Mouse (Mus musculus): ENCODE data around the gene Senp7. TPM values are rescaled to one million over a fixed set of nuclear protein-coding genes. Genes with fewer than 3 reads are reported as not detected.
A peak's percentile ranks its signal among the peaks of the same experiment; 100 is the strongest.
"Not testable (repeated sequence)": the region's sequence is repeated elsewhere in the genome, so short reads cannot be mapped to it uniquely, and the experiment has no call there.

The Senp7 gene
- polyA plus RNA-seq, 1 experiment from 2014 or later = 26.4 TPM

GRCm38 (mm10) chr16:56062981-56063380, 14.8 kb downstream of the Senp7 start:
- 53% methylated on average over 11 of the region's 11 CpGs for WGBS
- H3K9ac ChIP-seq (ENCODE audit: low read depth, low read length) = no peak overlapping the region
- no peaks in the 10 kb centered on the region for H3K9me3 ChIP-seq (replicated peaks; ENCODE audit: low read length)
- H3K27ac ChIP-seq = no peak overlapping the region
- no peak for TF ChIP-seq CTCF (IDR thresholded peaks at IDR 0.05; ENCODE audit: low read depth)
- no peak for DNase-seq (ENCODE audit: low spot score)
- H3K27me3 ChIP-seq (ENCODE audit: insufficient read depth, low read length) = no peaks in the 10 kb centered on the region
- H3K4me2 ChIP-seq (ENCODE audit: low read length) = no peak overlapping the region
- no peak overlapping the region for H3K4me3 ChIP-seq (replicated peaks; ENCODE audit: low read depth, low read length)
- no peak for ATAC-seq (replicated peaks; ENCODE audit: low FRiP score, low read depth)
- H3K36me3 ChIP-seq (ENCODE audit: insufficient read depth, low read length) = no peaks in the 10 kb centered on the region
- H3K4me1 ChIP-seq (replicated peaks; ENCODE audit: insufficient read depth, low read length) = no peaks in the 10 kb centered on the region

- peak; percentile 87 for TF ChIP-seq CTCF (IDR thresholded peaks at IDR 0.05; ENCODE audit: low read depth)
- Histone ChIP-seq H3K4me1 (replicated peaks; ENCODE audit: insufficient read depth, low read length) (no peaks in the 10 kb centered on the region), H3K9me3 (replicated peaks; ENCODE audit: low read length) (no peaks in the 10 kb centered on the region), H3K27ac (no peak overlapping the region), H3K27me3 (ENCODE audit: insufficient read depth, low read length) (no peaks in the 10 kb centered on the region), H3K9ac (ENCODE audit: low read depth, low read length) (peak overlapping the region; percentile 46; the same call in 1 of the 2 replicates), H3K36me3 (ENCODE audit: insufficient read depth, low read length) (no peaks in the 10 kb centered on the region), H3K4me2 (ENCODE audit: low read length) (peak overlapping the region; percentile 60), H3K4me3 (replicated peaks; ENCODE audit: low read depth, low read length) (peak overlapping the region; percentile 40)
- WGBS = 7% methylated on average over 20 of the region's 20 CpGs
- ATAC-seq (replicated peaks; ENCODE audit: low FRiP score, low read depth) (peak; percentile 92), DNase-seq (ENCODE audit: low spot score) (peak; percentile 95)
Observed at GRCm38 (mm10) chr16:56064334-56064990, 16.3 kb downstream of the Senp7 start.

GRCm38 (mm10) chr16:56066113-56066512, 18.0 kb downstream of the Senp7 start:
- no peak for DNase-seq (ENCODE audit: low spot score)
- Histone ChIP-seq H3K4me1 (replicated peaks; ENCODE audit: insufficient read depth, low read length) (no peaks in the 10 kb centered on the region), H3K27me3 (ENCODE audit: insufficient read depth, low read length) (no peaks in the 10 kb centered on the region), H3K9ac (ENCODE audit: low read depth, low read length) (no peak overlapping the region), H3K4me2 (ENCODE audit: low read length) (no peak overlapping the region), H3K9me3 (replicated peaks; ENCODE audit: low read length) (no peaks in the 10 kb centered on the region), H3K36me3 (ENCODE audit: insufficient read depth, low read length) (no peaks in the 10 kb centered on the region), H3K27ac (no peak overlapping the region), H3K4me3 (replicated peaks; ENCODE audit: low read depth, low read length) (no peak overlapping the region)
- no peak for ATAC-seq (replicated peaks; ENCODE audit: low FRiP score, low read depth)
- TF ChIP-seq CTCF (IDR thresholded peaks at IDR 0.05; ENCODE audit: low read depth) = no peak
- WGBS = 48% methylated on average over 8 of the region's 8 CpGs

GRCm38 (mm10) chr16:56068523-56069070, 20.5 kb downstream of the Senp7 start:
- H3K4me3 ChIP-seq (replicated peaks; ENCODE audit: low read depth, low read length) = no peak overlapping the region
- no peak for DNase-seq (ENCODE audit: low spot score)
- no peak for ATAC-seq (replicated peaks; ENCODE audit: low FRiP score, low read depth)
- no peaks in the 10 kb centered on the region for H3K27me3 ChIP-seq (ENCODE audit: insufficient read depth, low read length)
- H3K9ac ChIP-seq (ENCODE audit: low read depth, low read length) = no peak overlapping the region
- 92% methylated on average over 6 of the region's 6 CpGs for WGBS
- H3K27ac ChIP-seq = no peak overlapping the region
- TF ChIP-seq CTCF (IDR thresholded peaks at IDR 0.05; ENCODE audit: low read depth) = no peak
- no peaks in the 10 kb centered on the region for H3K36me3 ChIP-seq (ENCODE audit: insufficient read depth, low read length)
- H3K9me3 ChIP-seq (replicated peaks; ENCODE audit: low read length) = no peaks in the 10 kb centered on the region
- no peak overlapping the region for H3K4me2 ChIP-seq (ENCODE audit: low read length)
- no peaks in the 10 kb centered on the region for H3K4me1 ChIP-seq (replicated peaks; ENCODE audit: insufficient read depth, low read length)

GRCm38 (mm10) chr16:56071317-56072232, 23.4 kb downstream of the Senp7 start:
- no peak overlapping the region for H3K4me2 ChIP-seq (ENCODE audit: low read length)
- no peaks in the 10 kb centered on the region for H3K36me3 ChIP-seq (ENCODE audit: insufficient read depth, low read length)
- WGBS = 50% methylated on average over 5 of the region's 5 CpGs
- no peaks in the 10 kb centered on the region for H3K27me3 ChIP-seq (ENCODE audit: insufficient read depth, low read length)
- H3K27ac ChIP-seq = no peak overlapping the region
- no peak overlapping the region for H3K9ac ChIP-seq (ENCODE audit: low read depth, low read length)
- DNase-seq (ENCODE audit: low spot score) (no peak), ATAC-seq (replicated peaks; ENCODE audit: low FRiP score, low read depth) (no peak)
- H3K4me1 ChIP-seq (replicated peaks; ENCODE audit: insufficient read depth, low read length) = no peaks in the 10 kb centered on the region; the same call in 1 of the 2 replicates
- no peaks in the 10 kb centered on the region for H3K9me3 ChIP-seq (replicated peaks; ENCODE audit: low read length)
- no peak overlapping the region for H3K4me3 ChIP-seq (replicated peaks; ENCODE audit: low read depth, low read length)
- TF ChIP-seq CTCF (IDR thresholded peaks at IDR 0.05; ENCODE audit: low read depth) = no peak

- H3K4me1 ChIP-seq (replicated peaks; ENCODE audit: insufficient read depth, low read length) = no peaks in the 10 kb centered on the region; the same call in 1 of the 2 replicates
- H3K4me2 ChIP-seq (ENCODE audit: low read length) = no peak overlapping the region
- no peaks in the 10 kb centered on the region for H3K36me3 ChIP-seq (ENCODE audit: insufficient read depth, low read length)
- no peaks in the 10 kb centered on the region for H3K9me3 ChIP-seq (replicated peaks; ENCODE audit: low read length)
- H3K9ac ChIP-seq (ENCODE audit: low read depth, low read length) = no peak overlapping the region
- no peak for TF ChIP-seq CTCF (IDR thresholded peaks at IDR 0.05; ENCODE audit: low read depth)
- no peak overlapping the region for H3K4me3 ChIP-seq (replicated peaks; ENCODE audit: low read depth, low read length)
- ATAC-seq (replicated peaks; ENCODE audit: low FRiP score, low read depth) (no peak), DNase-seq (ENCODE audit: low spot score) (peak; percentile 14)
- 54% methylated on average over 6 of the region's 6 CpGs for WGBS
- no peak overlapping the region for H3K27ac ChIP-seq
- H3K27me3 ChIP-seq (ENCODE audit: insufficient read depth, low read length) = no peaks in the 10 kb centered on the region
Observed at GRCm38 (mm10) chr16:56072533-56072932, 24.4 kb downstream of the Senp7 start.

- 90% methylated on average over 6 of the region's 6 CpGs for WGBS
- not testable (repeated sequence) for H3K4me3 ChIP-seq (replicated peaks; ENCODE audit: low read depth, low read length); H3K27ac ChIP-seq; H3K27me3 ChIP-seq (ENCODE audit: insufficient read depth, low read length); H3K9me3 ChIP-seq (replicated peaks; ENCODE audit: low read length); H3K36me3 ChIP-seq (ENCODE audit: insufficient read depth, low read length); H3K4me2 ChIP-seq (ENCODE audit: low read length); DNase-seq (ENCODE audit: low spot score); H3K9ac ChIP-seq (ENCODE audit: low read depth, low read length); H3K4me1 ChIP-seq (replicated peaks; ENCODE audit: insufficient read depth, low read length); ATAC-seq (replicated peaks; ENCODE audit: low FRiP score, low read depth)
Observed at GRCm38 (mm10) chr16:56073150-56073549, 25.0 kb downstream of the Senp7 start.

Data from kidney, postnatal 0 days (tissue).